Mouse (Mus musculus) heart, postnatal 36 days (tissue): Measurements from ENCODE around the gene Slc29a3. TPM values are rescaled to one million over a fixed set of nuclear protein-coding genes. Genes with fewer than 3 reads are reported as not detected.

Source experiments
- DNase-seq, 2 experiments: peaks; one replicate each; pipeline ENCODE4 v3.0.0; 2021 to 2022
- intact Hi-C: fragments of 180-260 bp; cut with DNase I; formaldehyde crosslinking; loops from one replicate; pipeline ENCODE4 v1.15.1; 2025
- total RNA-seq, 2 experiments: library from RNA; stranded (reverse); gene quantifications; 2 replicates each; pipeline ENCODE4 v1.2.3; 2021

Gene Slc29a3
- total RNA-seq = 1 to 10 TPM; 3.2 to 6.7 TPM

- intact Hi-C loops = no loop called here
- DNase-seq = peak; percentile 98 to 99
These were observed at the start of gene Slc29a3 for GRCm38 (mm10) chr10:60752040-60753020. Gene Slc29a3 (minus strand): TSS chr10:60752794.

DNA sequence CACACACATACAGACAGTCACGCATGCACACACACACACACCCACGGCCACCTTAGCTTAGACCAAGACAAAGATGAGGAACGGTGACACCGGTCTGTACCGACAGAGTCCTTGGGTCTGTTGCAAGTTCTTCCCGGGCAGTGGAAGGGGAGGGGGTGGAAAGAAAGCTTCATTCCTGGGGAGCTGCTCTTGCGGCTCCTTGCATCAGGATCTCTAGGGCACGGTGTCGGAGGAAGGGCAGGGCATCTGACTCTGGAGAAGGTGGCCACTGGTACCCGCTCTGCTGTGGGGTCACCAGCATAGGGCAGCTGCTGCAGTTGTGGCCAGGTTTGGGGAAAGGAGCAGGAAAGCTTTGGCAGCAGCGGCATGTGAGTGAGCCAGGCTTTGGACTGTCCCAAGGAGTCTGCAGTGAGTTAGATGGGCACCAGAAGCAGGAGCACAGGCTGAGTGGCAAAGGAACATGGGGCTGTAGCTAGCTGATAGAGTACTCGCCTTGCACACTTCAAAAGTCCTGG, 49.4 kb upstream of the Slc29a3 start:
- intact Hi-C loops = no loop called here
- no peak for DNase-seq

DNA sequence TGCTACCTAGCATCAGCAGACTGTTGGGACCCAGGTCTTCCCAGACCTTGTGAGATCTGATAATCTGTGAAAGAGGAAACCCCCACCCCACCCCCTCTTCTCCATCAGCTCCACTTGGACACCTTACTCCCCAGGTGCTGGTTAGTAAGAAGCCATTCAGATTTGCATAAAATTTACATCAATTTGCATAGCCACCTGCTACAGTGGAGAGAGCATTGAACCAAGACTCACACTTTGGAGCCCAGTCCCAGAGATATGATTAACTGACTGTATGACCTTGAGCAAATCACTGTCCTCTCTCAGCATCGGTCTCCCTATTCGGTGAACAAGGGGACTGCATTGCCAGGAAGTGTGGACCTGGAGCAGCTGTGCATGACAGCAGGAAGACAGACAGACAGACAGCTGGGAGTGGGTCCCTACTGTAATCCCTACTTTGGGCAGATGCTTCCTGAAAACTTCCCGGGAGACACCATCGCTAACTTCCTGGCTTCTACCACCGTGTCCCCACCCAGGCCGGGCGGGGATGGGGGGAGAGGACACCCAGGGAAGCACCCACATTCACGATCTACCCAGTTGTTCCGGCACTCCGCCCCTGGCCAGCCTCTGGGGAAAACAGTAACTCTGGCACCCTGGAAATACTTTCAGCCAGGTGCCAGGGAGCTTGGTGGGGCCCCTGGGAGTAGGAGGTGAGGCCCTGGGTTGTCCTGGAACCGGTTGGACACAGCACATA, 48.7 kb upstream of the Slc29a3 start:
- DNase-seq = no peak
- intact Hi-C loops = no loop called here

DNA sequence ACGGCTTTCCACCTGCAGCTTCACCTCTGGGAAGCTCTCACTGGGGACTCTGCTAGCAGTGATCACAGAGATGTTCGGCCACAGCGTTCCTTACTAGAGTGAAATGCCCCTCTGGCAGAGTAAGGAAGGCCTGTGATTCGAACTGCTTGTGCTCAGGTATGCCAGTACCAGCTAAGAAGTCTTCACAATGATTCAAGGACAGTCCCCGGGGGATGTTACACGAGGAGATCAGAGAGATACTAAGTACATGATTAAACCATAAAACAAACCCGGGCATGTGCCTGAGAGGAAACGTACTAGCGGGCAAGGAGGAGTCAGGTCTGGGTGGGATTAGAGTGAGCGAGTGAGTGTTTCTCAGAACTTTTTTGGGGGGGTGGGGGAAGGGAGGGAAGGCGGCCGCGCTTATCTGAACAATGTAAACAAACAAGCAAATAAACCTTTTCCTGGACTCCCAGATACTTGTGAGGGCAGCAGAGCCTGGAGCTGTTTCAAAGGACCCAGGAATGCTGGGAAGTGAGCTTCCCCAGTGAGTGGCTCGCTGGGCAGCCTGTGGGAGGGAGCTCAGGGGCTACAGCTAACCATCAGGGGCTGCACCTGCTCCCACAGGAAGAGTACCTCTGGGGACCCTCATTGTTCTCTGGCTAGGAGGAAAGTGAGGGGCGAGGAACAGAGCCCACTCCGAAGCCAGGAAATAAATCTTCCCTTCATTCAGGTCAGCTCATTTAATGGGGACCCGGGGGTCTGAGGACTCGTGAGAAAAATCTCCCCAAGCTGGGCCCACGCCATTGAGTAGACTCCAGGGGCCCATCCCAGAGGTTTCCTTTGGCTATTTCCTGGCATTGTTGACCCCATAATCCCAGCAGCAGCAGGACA, 47.9 kb upstream of the Slc29a3 start:
- intact Hi-C loops = no loop called here

DNA sequence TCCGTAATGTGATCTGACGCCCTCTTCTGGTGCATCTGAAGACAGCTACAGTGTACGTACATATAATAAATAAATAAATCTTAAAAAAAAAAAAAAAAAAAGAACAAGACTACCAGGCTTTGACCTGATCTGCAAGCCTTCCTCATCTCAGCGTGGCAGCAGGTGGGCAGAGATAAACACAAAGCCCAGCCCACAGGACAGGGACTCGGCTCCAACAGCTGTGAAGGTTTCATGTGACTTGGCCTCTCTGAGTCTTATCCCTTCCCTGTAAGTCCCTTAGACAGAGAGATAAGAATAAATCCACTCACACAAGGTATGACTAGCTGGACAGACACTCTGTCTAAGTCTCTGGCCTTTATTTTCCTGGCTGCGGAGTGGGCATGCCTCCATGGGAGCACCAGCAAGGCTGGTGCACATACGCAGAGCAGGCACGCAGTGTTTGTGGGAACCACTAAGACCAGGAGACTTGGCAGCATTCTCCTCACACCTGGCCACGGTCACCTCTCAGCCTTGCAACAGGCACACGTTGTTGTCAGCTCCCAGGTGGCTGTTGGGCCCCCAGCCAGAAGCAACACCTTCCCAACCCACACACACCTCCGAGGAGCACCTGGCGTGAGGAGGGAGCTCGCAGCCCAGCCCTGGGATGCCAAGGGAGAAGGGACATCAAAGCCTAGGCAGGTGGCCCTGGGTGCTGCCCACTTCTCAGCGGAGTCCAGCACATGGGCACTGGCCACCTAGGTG, 45.3 kb upstream of the Slc29a3 start:
- DNase-seq = no peak
- intact Hi-C loops = no loop called here

More for the DNA sequence above, 47.9 kb upstream of the Slc29a3 start:
- DNase-seq = no peak

- intact Hi-C loops = no loop called here
- no peak for DNase-seq
These were observed 43.9 kb upstream of the Slc29a3 start for GRCm38 (mm10) chr10:60796474-60796873.

GRCm38 (mm10) chr10:60796028-60796427, 43.4 kb upstream of the Slc29a3 start:
- intact Hi-C loops = no loop called here
- no peak for DNase-seq

DNA sequence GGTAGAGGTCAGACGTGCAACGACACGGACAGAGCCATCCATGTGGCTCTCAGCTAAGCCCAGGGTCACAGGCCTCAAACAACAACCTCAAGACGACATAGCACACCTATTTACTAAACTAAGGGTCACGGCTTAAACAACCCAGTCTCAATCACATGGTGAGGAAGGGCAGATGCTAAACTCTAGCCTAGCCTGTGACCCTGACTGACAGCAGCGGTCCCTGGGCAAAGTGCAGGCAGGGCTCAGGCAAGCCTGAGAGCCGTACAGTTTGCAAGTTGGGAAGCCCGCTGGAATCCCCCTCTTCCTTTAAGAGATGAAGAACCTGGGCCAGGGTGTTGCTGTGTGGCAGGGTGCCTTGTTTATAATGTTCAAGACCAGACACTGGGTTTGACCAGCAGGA, 42.2 kb upstream of the Slc29a3 start:
- intact Hi-C loops = no loop called here

GRCm38 (mm10) chr10:60794374-60794773, 41.8 kb upstream of the Slc29a3 start:
- no peak for DNase-seq
- intact Hi-C loops = no loop called here

More for the DNA sequence above, 42.2 kb upstream of the Slc29a3 start:
- no peak for DNase-seq

DNA sequence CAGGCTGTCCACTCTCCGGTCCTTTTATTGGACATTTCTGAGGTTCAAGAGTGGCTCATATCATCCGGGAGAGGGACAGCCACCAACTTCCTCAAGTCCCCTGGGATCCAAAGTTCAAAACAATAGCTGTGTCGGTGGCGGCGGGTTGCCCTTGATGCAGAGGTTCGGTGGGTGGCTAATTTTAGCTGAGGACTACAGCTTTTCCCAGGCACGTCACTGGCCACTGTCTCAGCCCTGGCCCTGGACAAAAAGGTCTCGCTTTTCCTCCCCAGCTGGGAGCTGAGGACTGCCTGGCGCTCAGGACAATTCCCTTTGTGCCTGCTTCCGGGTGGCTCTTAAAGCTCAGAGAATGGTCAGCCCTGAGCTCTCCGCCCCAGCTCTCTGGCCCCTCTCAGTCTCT, 40.2 kb upstream of the Slc29a3 start:
- peak; percentile 43 to 50 for DNase-seq
- intact Hi-C loops = loop anchor here (2.0 kb wide), 1 partner anchor 16 kb away; no protein-coding TSS in a partner anchor

DNA sequence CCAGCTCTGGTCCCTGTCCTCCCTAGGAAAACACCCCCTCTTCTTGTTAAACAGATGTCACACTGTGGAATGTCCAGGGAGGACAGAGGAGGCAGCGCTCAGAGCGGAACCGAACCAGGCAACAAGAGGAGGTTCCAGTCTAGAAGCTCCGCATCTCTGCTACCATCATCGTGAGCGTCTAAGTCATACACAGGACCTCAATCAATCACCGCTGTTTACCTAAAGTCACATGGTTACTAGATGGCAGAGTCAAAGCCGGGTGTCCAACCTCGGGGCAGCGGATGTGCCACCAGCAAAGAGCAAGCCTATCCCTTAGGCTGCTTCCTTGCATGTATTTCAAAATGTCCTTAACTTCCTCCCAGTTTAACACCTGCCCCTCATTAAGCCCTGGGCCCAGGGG, 39.8 kb upstream of the Slc29a3 start:
- intact Hi-C loops = loop anchor here (2.0 kb wide), 1 partner anchor 16 kb away; no protein-coding TSS in a partner anchor
- DNase-seq = no peak

GRCm38 (mm10) chr10:60790912-60791311, 38.3 kb upstream of the Slc29a3 start:
- intact Hi-C loops = no loop called here
- no peak for DNase-seq

- DNase-seq = no peak
- intact Hi-C loops = no loop called here
These were observed 34.9 kb upstream of the Slc29a3 start for GRCm38 (mm10) chr10:60787303-60788074.

GRCm38 (mm10) chr10:60783608-60784007, 31.0 kb upstream of the Slc29a3 start:
- no peak for DNase-seq
- intact Hi-C loops = no loop called here

GRCm38 (mm10) chr10:60779628-60780027, 27.0 kb upstream of the Slc29a3 start:
- intact Hi-C loops = loop anchor here (1.0 to 5.0 kb wide), 5 partner anchors 52 to 293 kb away; partner anchors contain the start of gene Unc5b
- peak; percentile 82 to 87 for DNase-seq

DNA sequence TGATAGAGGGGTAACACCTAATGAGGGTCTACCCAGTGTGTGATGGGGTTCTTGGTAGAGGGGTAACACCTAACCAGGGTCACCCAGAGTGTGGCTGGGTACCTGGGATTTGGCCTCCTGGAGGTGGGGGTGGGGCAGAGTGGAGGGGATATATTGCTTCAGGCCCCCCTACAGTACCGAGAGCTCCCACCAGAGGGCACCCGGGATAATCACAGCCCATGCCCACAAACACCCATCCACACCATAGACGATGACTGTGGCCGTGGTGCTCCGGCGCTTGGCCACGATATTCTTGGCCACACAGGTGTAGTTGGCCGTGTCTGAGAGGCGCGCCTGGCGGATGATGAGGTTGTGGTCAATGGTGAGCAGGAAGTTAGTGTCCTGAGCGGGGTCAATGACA, 25.9 kb upstream of the Slc29a3 start:
- intact Hi-C loops = loop anchor here (2.0 to 5.0 kb wide), 2 partner anchors 209 to 294 kb away; no protein-coding TSS in a partner anchor
- peak; percentile 38 to 60 for DNase-seq

GRCm38 (mm10) chr10:60775473-60775872, 22.9 kb upstream of the Slc29a3 start:
- intact Hi-C loops = loop anchor here (5.0 kb wide), 1 partner anchor 212 kb away; no protein-coding TSS in a partner anchor
- DNase-seq = no peak

- intact Hi-C loops = loop anchor here (5.0 kb wide), 1 partner anchor 213 kb away; no protein-coding TSS in a partner anchor
These were observed 22.0 kb upstream of the Slc29a3 start for GRCm38 (mm10) chr10:60774616-60775015.

More at GRCm38 (mm10) chr10:60774616-60775015, 22.0 kb upstream of the Slc29a3 start:
- no peak for DNase-seq
